Comparison of ENCODE assay signal across 8 mouse cellular contexts in genomic region chr2:93188761-93189458, GRCm38 (mm10). TPM values are rescaled to one million over a fixed set of nuclear protein-coding genes. Genes with fewer than 3 reads are reported as not detected.
A peak's percentile ranks its signal among the peaks of the same experiment; 100 is the strongest.
DNase-seq lines count a peak whose midpoint lies in the region; ATAC-seq and TF ChIP-seq lines count a peak whose summit lies in the region.

No protein-coding gene starts in this region.

- 10% methylated on average over 19 of the region's 19 CpGs for WGBS in bone marrow, adult 2 months
- 7% methylated on average over 19 of the region's 19 CpGs for WGBS in heart, embryonic 10.5 days
- WGBS in macrophage (ENCODE audit: missing documents), result 15% methylated on average over 19 of the region's 19 CpGs
- WGBS in stomach, embryonic 16.5 days, result 9% methylated on average over 19 of the region's 19 CpGs

- peak; percentile 96 for DNase-seq in heart, adult 11 months
- DNase-seq in heart, postnatal 25 days (ENCODE audit: low spot score), result no peak
- no peak for DNase-seq in heart, embryonic 10.5 days (ENCODE audit: low spot score)
- peak; percentile 82 for DNase-seq in kidney, postnatal 10 days
- no peak for DNase-seq in gastrocnemius, postnatal 36 days

- H3K4me2 ChIP-seq in stomach, embryonic 16.5 days (ENCODE audit: low read depth, low read length), result peak overlapping the region; percentile 85

- peaks cover 76% of the 10 kb centered on the region for H3K27me3 ChIP-seq in heart, embryonic 10.5 days (ENCODE audit: insufficient read depth, poor library complexity, severe bottlenecking)
- no peaks in the 10 kb centered on the region for H3K27me3 ChIP-seq in stomach, embryonic 16.5 days (ENCODE audit: control insufficient read depth, insufficient read depth, low read length)

- peaks cover 5% of the 10 kb centered on the region for H3K4me1 ChIP-seq in bone marrow, adult 2 months (ENCODE audit: control insufficient read depth, insufficient read depth, low read length)
- peaks cover 55% of the 10 kb centered on the region for H3K4me1 ChIP-seq in heart, embryonic 10.5 days
- peaks cover 32% of the 10 kb centered on the region for H3K4me1 ChIP-seq in stomach, embryonic 16.5 days (ENCODE audit: control insufficient read depth, insufficient read depth, low read length)

- TF ChIP-seq CTCF in bone marrow, adult 2 months (IDR thresholded peaks at IDR 0.05; ENCODE audit: control insufficient read depth, insufficient read depth, low read length), result peak; percentile 39; the same call in 1 of the 2 replicates

- peak overlapping the region; percentile 80 for H3K27ac ChIP-seq in bone marrow, adult 2 months (ENCODE audit: control insufficient read depth, insufficient read depth, low read depth, low read length, poor library complexity)
- peak overlapping the region; percentile 87 for H3K27ac ChIP-seq in heart, embryonic 10.5 days
- H3K27ac ChIP-seq in macrophage, result no peak overlapping the region
- peak overlapping the region; percentile 76 for H3K27ac ChIP-seq in stomach, embryonic 16.5 days (ENCODE audit: low read length)

- peak overlapping the region; percentile 80 for H3K9ac ChIP-seq in stomach, embryonic 16.5 days (ENCODE audit: low read length)

- H3K79me2 ChIP-seq in macrophage (ENCODE audit: inconsistent target), result no peaks in the 10 kb centered on the region

- H3K4me3 ChIP-seq in bone marrow, adult 2 months (replicated peaks; ENCODE audit: control insufficient read depth, low read depth, low read length), result peak overlapping the region; percentile 75
- peak overlapping the region; percentile 83 for H3K4me3 ChIP-seq in heart, embryonic 10.5 days
- H3K4me3 ChIP-seq in macrophage (ENCODE audit: inconsistent target), result peak overlapping the region; percentile 16
- H3K4me3 ChIP-seq in stomach, embryonic 16.5 days (replicated peaks; ENCODE audit: low read length), result peak overlapping the region; percentile 64

- no peaks in the 10 kb centered on the region for H3K9me3 ChIP-seq in heart, embryonic 10.5 days
- no peaks in the 10 kb centered on the region for H3K9me3 ChIP-seq in stomach, embryonic 16.5 days (replicated peaks; ENCODE audit: control insufficient read depth, low read length)

- no peak for TF ChIP-seq POLR2A in bone marrow, adult 2 months (IDR thresholded peaks at IDR 0.05; ENCODE audit: borderline replicate concordance, control insufficient read depth, low read depth, low read length)

- peak; percentile 11; the same call in 1 of the 2 replicates for ATAC-seq in stomach, embryonic 16.5 days (ENCODE audit: insufficient read depth, low FRiP score)

- intact Hi-C loops in heart, postnatal 25 days (cut with DNase I), result loop anchor here (1.0 to 2.0 kb wide), 2 partner anchors 56 to 120 kb away; no protein-coding TSS in a partner anchor
- intact Hi-C loops in gastrocnemius, postnatal 36 days (cut with DNase I), result loop anchor here (5.0 kb wide), 1 partner anchor 62 kb away; no protein-coding TSS in a partner anchor

- no peaks in the 10 kb centered on the region for H3K36me3 ChIP-seq in heart, embryonic 10.5 days
- H3K36me3 ChIP-seq in macrophage (ENCODE audit: inconsistent target), result no peaks in the 10 kb centered on the region
- H3K36me3 ChIP-seq in stomach, embryonic 16.5 days (ENCODE audit: control insufficient read depth, insufficient read depth, low read length), result no peaks in the 10 kb centered on the region

RNA-seq across cellular contexts. Expression of gene Trp53i11, which starts 1.6 kb away (rescaled TPM):
- total RNA-seq in heart, postnatal 25 days (2021), result 10 to 100 TPM; 30.3 to 45.6 TPM
- polyA plus RNA-seq in bone marrow, adult 2 months (2011; ENCODE audit: insufficient read depth, insufficient read length, low replicate concordance, missing spikeins), result 11.2 and 14.1 TPM in 2 replicates
- 22.5 and 24.2 TPM in 2 replicates for polyA plus RNA-seq in heart, embryonic 10.5 days (2016; fragmentation: Nextera tagmentation; extraction: Ambion mirVana)
- 1 to 10 TPM in 5 of 26 experiments, under 1 TPM in 5, not detected in 16; 0.26 to 5.1 (median 0.96) TPM for total RNA-seq in macrophage (2018; cell fraction: chromatin; rRNA removed)
- 1 to 10 TPM in 13 of 26 experiments, under 1 TPM in 13; 0.18 to 2.3 (median 0.99) TPM for total RNA-seq in macrophage (2018; cell fraction: cytosol; rRNA removed)
- total RNA-seq in macrophage (2018; cell fraction: nucleus; rRNA removed), result 1 to 10 TPM in 11 of 26 experiments, under 1 TPM in 7, not detected in 8; 0.20 to 7.0 (median 1.2) TPM
- 0.30 to 0.41 TPM (median 0.37 TPM) in 3 replicates for polyA plus RNA-seq in macrophage (2018)
- 34.0 and 42.8 TPM in 2 replicates for polyA plus RNA-seq in stomach, embryonic 16.5 days (2015; fragmentation: Nextera tagmentation; extraction: Ambion mirVana)
- 1 to 10 TPM; 4.7 to 8.0 TPM for total RNA-seq in gastrocnemius, postnatal 36 days (2021)

Comparison
In these comparisons a context has a peak if more than half of its experiments do, and no peak if none do; other contexts are left out.
1. DNase-seq: peak in heart, adult 11 months (single experiment) and kidney, postnatal 10 days (single experiment); none in heart, postnatal 25 days (single experiment), heart, embryonic 10.5 days (single experiment) and gastrocnemius, postnatal 36 days (0 of 2).
2. H3K4me3 ChIP-seq: peak in every context shown above with its lines; median percentile 83 in heart, embryonic 10.5 days; 75 in bone marrow, adult 2 months; 64 in stomach, embryonic 16.5 days; 16 in macrophage.